Mouse (Mus musculus) layer of hippocampus, adult 6 months (tissue): Measurements from ENCODE around the gene Vmn1r135. TPM values are rescaled to one million over a fixed set of nuclear protein-coding genes. Genes with fewer than 3 reads are reported as not detected.

Experiments used
- long read RNA-seq, 2 experiments: library from polyadenylated mRNA; unstranded; transcript quantifications; one replicate each; pipeline ENCODE4 v2.0.0; 2019 to 2020
- polyA plus RNA-seq: library from polyadenylated mRNA; unstranded; fragments of <200 nt; fragmentation: Nextera tagmentation; gene quantifications from 2 replicates; pipeline ENCODE4 v1.2.3, GENCODE M21; 2021

The Vmn1r135 gene
- polyA plus RNA-seq = not detected in 2 replicates
- long read RNA-seq, experiment 1 = 0 reads
- long read RNA-seq, experiment 2 = 0 reads

GRCm38 (mm10) chr7:21832051-21832450 is at the start of gene Vmn1r135:
Vmn1r135 (plus strand) TSS chr7:21832351.

DNA sequence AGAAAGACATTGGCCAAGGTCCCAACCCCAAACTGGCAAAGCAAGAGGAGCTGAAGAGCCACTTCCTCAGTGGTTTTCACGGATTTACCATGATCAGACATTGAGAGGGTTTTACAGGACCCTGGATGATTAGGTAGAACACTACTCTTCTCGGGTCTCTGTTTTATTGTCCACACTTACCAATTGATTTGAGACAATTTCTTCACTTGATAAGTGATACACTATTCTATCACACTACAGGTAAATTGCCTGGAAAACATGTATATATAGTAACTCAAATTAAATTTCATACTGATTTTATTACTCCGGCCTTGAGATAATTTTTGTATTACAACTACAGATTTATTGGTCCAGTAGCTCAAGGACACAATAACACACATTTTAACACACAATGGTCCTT is 35.5 kb upstream of the Vmn1r135 start, which contains the start of gene Gm4177:
Gm4177 (minus strand) TSS at position 101 of the 400 bp plus-strand sequence.

DNA sequence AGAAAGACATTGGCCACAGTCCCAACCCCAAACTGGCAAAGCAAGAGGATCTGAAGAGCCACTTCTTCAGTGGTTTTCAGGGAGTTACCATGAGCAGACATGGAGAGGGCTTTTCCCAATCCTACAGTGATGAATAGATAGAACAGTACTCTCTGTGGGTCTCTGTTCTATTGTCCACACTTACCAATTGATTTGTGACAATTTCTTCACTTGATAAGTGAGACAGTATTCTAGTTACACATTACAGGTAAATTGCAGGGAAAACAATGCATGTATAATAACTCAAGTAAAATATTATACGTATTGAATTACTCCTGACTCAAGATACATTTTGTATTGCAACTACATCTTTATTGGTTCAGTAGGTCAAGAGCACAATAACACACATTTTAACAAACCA is 12.0 kb downstream of the Vmn1r135 start, which contains the start of gene Gm5725:
Gm5725 (minus strand) TSS at position 101 of the 400 bp plus-strand sequence.

Other genes starting within 250 kb of the Vmn1r135 start
- not detected in 2 replicates for gene Vmn1r132, start 218.3 kb upstream of the Vmn1r135 start, polyA plus RNA-seq
- not detected in 2 replicates for gene Gm4175, start 70.9 kb upstream of the Vmn1r135 start, polyA plus RNA-seq
- gene Gm4177, start 35.6 kb upstream of the Vmn1r135 start, polyA plus RNA-seq = not detected in 2 replicates
- not detected in 2 replicates for gene Gm5725, start 11.9 kb downstream of the Vmn1r135 start, polyA plus RNA-seq
- not detected in 2 replicates for gene Gm5891, start 88.9 kb downstream of the Vmn1r135 start, polyA plus RNA-seq
- gene Vmn1r137, start 162.2 kb downstream of the Vmn1r135 start, polyA plus RNA-seq = not detected in 2 replicates
- not detected in 2 replicates for gene Vmn1r138, start 196.5 kb downstream of the Vmn1r135 start, polyA plus RNA-seq
- not detected in 2 replicates for gene Gm6176, start 224.0 kb downstream of the Vmn1r135 start, polyA plus RNA-seq
- not detected in 2 replicates for gene Vmn1r139, start 236.7 kb downstream of the Vmn1r135 start, polyA plus RNA-seq